Mouse (Mus musculus): ENCODE measurements around the gene Phf21b. TPM values are rescaled to one million over a fixed set of nuclear protein-coding genes. Genes with fewer than 3 reads are reported as not detected.
"Not testable (repeated sequence)": the region's sequence is repeated elsewhere in the genome, so short reads cannot be mapped to it uniquely, and the experiment has no call there.

Gene Phf21b
- polyA plus RNA-seq (2012; rRNA removed) = 4.4 and 8.8 TPM in 2 replicates

DNA sequence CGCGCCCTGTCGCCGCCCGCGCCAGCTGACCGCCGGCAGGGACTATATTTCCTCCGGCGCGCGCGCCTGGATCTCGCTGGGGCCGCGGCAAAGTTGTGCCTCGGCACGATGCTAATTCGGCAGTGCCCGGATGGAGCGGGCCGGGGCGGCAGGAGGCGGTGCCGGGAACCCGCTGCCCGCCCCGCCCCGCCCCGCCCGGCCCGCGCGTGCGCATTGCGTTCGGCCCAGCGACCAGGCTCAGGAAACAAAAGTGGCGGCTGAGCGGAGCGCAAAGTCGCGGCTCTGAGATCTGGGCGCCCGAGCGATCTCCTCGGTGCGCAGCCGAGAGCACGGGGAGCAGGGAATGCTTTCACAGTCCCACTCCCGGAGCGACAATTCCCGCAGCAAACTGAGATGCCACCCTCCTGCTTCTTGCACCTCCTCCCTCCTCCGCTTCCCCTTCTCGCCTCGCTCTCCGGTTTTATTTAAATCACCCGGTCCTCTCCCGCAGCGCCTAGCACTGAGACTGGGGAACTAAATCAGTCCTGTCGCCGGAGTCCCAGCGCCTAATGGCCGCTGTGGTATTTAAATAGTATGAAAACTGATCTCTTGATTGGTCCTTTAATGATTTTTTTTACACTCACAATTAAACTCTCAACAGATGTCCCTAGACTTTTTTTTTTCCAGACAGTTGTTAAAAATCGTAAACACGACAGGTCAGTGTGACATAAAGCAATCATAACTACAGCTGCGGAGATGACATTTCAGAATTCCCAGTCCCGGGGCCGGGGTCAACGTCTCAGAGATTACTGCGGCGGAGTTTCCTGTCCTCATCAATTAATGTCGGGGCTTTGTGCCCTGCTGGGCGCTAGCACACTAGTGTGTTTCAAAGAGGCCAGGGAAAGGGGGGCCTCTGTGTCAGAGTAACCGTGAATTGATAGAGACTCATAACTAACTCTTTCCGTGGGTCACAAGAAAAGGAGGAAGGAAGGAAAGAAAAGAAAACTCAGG is at the start of gene Phf21b:
TSS of gene Phf21b (minus strand) at position 44 of the 990 bp plus-strand sequence.
- under 1% methylated on average over 76 of the region's 76 CpGs for WGBS
- DNase-seq (ENCODE audit: low read depth, low spot score) = no peak

DNA sequence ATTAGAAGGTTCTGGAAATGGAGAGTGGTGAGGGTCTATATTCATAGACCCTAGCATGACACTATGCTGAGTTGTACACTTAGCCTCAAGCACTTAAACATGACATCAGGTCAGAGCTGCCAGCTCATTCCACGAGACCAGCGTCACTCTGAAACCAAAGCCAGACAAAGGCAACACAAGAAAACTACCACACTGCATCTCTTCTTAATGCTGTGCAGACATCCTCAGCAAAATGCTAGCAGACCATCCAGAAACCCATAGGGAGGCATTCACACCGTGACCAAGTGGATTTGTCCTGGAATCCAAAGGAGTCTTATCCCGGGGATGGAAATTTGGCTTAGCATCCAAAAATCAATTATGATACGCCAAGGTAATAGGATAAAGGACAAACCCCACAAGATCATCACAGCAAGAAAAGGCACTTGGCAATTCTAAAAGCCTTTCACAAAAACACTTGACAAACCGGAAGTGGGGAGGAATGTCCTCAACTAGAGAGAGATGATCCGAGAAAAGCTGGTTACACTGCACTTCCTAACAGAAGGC is 48.1 kb upstream of the Phf21b start:
- 72% methylated on average over 7 of the region's 7 CpGs for WGBS

DNA sequence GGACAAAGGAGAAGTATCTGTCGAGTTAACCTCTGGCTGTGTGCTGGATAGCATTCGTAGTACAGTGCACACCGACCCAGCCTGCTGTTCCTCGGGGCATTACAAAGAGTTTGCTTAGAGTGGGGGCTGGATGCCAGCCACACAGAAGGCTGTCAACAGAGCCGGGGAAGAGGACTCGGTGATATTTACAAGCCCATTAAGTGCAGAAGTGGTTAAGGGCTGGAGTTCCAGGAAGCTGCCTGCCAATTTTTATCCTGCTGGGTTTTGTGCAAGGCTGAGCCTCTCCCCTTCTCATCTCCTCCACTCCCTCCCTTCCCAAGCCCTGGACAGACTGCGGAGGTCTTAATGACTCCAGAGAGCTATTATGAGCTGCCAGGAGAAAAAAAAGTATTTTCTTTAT is 42.2 kb upstream of the Phf21b start:
- 6% methylated on average over 7 of the region's 7 CpGs for WGBS
- DNase-seq (ENCODE audit: low read depth, low spot score) = no peak

More for the DNA sequence above, 48.1 kb upstream of the Phf21b start:
- no peak for DNase-seq (ENCODE audit: low read depth, low spot score)

DNA sequence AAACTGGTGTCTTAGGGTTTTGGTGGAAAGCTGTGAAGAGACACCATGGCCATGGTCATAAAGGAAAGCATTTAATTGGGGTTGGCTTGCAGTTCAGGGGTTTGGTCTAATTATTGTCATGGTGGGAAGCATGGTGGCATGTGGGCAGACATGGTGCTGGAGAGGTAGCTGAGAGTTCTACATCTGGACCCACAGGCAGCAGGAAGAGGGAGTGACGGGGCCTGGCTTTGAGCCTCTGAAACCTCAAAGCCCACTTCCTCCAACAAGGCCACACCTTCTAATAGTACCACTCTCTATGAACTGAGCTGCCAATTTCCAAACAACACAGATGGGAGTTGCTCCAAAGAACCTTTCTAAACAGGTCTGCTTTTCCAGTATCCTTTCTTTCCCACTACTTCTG is 40.8 kb upstream of the Phf21b start:
- DNase-seq (ENCODE audit: low read depth, low spot score) = no peak
- WGBS = 77% methylated on average over 1 of the region's 1 CpGs

DNA sequence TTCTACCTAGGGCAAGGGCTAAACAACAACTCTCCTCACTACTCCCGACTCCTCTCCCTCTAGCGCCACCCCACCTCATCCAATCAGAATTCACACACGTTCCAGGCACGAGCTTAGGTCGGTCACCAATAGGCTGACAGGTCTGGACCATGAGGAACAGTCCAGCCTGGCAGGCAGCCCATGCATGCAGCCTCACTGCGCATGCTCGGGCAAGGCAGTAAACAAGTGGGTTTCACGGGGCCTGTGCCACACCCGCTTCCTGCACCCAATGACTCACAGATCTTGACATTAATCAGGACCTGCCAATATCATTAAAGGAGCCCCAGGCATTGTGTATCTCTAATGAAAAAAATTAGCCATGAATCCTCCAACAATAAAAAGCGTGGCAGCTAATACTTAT is 40.4 kb upstream of the Phf21b start:
- DNase-seq (ENCODE audit: low read depth, low spot score) = not testable (repeated sequence)
- 36% methylated on average over 10 of the region's 10 CpGs for WGBS

DNA sequence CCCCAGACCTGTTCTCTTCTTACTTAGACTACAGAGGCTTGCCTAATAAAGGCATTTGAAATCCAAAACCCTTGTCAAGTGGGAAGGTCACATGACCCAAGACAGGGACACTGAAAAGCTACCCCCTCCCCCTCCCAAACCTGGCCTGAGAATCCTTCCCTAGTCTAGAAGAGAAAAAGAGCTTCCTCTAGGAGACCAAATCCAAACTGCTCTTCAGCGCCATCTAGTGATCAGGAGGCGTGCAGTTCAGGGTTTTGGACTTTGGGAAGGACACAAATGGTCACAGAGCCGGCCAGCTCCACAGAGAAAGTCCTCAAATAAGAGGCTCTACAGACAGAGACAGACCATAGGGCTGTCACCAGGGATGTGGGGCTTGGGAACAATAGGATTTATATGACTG is 35.8 kb upstream of the Phf21b start:
- WGBS = under 1% methylated on average over 3 of the region's 3 CpGs

DNA sequence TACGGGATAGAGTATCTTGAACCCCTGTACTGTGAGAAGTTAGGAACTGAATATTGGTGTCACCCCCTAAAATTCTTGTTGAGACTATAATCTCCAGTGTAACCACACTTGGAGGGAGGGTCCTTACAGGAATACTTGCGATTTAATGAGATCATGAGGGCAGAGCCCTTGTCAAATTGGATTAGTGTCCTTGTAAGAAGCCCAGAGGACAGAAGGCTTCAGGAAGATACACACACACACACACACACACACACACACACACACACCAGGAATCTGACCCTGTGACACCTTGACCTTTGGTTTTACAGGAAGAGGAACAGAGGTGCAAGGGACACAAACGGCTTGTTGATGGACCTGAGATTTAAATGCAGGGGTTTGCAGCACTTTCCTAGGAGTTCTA is 35.4 kb upstream of the Phf21b start:
- WGBS = 48% methylated on average over 3 of the region's 3 CpGs
- DNase-seq (ENCODE audit: low read depth, low spot score) = no peak

More for the DNA sequence above, 35.8 kb upstream of the Phf21b start:
- DNase-seq (ENCODE audit: low read depth, low spot score) = peak; percentile 64

DNA sequence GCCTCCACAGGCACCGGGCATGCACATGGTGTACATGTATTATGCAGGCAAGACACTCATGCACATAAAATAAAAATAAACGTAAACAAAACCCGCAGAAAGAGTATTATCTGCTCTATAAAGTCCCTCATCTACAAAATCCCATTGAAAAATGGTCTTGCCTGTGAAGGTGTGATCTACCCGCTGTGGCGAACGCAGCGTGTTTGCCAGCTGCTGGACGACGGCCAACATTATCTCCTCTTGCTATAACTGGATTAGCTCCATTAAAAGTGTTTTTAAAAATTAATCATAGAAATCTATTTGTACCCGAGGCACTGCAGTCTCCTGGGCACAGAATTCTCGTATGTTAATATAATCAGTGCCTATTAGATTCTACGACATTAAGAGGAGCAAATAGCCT is 32.2 kb upstream of the Phf21b start:
- DNase-seq (ENCODE audit: low read depth, low spot score) = no peak
- 57% methylated on average over 12 of the region's 12 CpGs for WGBS

DNA sequence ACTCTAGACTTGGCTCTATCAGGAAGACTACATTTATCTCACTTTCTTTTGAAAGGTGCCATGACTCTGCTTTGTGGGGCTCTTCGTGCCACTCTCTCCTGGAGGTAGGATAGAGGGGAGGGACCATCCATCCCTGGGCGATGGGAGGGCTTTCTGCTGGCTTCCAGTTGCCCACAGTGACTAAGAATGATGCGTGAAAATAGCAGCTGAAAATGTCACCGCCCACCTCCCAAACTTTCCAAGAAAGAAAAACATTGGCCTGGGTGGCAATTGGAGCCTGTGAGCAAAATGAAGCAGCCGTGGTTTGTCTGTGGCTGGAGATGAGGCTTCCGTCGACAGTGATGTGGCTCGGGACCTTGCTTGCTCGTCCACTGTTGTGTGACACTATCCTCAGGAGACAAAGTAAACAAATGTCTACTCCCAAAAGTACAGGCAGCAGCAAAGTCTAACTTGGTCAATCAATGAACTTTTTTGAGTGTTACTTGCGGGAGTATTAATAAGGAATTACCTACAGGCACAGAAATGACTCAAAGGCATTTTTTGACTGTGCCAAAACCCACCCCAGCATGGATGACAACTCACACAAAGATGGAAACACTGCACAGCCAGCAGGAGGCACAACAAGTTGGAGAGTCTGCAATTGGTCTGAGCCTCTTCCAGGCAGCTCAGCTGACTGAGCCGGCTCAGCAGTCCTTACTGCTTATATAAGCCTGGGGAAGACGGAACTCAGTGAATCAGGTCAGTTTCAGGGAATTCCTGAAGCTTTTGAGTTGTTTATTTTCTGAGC is 21.4 kb upstream of the Phf21b start:
- DNase-seq (ENCODE audit: low read depth, low spot score) = no peak
- WGBS = 83% methylated on average over 12 of the region's 12 CpGs

DNA sequence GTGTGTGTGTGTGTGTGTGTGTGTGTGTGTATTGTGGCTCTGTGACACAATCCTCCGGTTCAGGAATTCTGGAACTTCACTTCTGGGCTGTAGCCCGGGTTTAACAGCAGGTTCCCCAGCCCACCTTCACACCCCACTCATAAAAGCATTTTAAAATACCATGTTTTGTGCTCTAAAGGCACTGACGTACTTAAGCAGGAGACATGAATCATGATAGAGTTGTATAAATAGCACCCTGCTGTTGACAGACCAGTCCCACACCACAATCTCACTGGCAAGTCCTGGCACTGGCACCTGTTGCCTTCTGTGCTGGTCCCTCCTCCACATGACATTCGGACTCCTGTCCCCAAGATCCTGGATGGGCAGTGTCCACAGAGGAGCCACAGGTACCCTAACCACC is 18.0 kb upstream of the Phf21b start:
- no peak for DNase-seq (ENCODE audit: low read depth, low spot score)
- WGBS = 39% methylated on average over 4 of the region's 4 CpGs

DNA sequence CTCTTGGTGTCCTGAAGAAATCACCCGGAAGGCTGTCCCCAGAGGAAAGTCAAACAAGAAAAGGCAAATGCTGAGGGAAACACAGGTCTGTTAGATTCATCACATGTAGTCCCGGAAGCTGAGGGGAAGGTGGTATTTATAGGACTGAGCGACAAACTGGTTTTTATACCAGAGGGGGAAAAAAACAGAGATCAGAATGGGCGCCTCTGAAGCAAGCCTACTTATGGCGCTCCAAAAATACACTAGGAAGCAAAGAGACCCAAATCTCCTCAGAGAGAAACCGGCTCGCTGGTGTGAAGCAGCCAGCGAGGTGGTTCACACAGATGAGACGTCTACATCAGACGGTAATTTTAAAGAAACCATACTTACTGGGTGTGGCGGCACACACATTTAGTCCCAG is 17.2 kb upstream of the Phf21b start:
- 79% methylated on average over 11 of the region's 11 CpGs for WGBS
- no peak for DNase-seq (ENCODE audit: low read depth, low spot score)

DNA sequence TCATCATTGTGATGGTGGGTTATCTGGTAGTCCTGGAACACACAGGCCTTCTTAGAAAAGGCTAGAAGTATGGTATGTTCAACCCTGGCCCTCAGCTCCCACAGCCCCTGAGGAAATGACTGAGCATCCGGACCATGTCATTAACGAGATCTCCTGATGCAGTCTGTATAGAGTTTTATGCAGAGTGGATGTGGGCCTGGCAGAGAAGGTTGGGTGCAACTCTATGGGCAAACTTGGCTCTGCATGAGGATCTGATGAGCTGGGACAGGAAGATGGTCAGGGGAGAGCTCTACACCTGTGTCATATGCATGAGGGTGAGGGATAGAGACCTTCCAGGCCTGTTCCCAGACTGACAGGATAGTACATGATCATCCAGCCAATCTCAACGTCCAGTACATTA is 16.0 kb upstream of the Phf21b start:
- WGBS = 84% methylated on average over 3 of the region's 3 CpGs

DNA sequence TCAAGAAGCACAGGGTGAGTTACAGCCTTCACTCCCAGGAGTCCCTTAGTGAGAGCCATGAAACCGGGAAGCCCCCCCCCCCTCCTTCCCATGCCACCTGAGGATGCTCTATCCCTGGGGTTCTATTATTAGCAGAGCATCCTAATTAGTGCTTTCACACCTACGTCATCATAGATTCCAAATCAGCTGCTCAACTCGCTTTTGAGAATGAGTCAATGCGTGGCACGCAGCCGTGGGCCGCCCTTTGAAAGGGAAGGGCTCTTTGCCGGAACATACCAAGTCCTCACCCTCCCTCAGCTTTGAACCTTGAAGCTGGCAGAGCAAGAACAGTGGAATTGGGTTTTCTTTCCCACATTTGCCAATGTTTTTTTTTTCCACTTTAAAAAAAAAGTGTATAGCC is 6.1 kb upstream of the Phf21b start:
- WGBS = 92% methylated on average over 8 of the region's 8 CpGs
- DNase-seq (ENCODE audit: low read depth, low spot score) = no peak

More for the DNA sequence above, 16.0 kb upstream of the Phf21b start:
- no peak for DNase-seq (ENCODE audit: low read depth, low spot score)

DNA sequence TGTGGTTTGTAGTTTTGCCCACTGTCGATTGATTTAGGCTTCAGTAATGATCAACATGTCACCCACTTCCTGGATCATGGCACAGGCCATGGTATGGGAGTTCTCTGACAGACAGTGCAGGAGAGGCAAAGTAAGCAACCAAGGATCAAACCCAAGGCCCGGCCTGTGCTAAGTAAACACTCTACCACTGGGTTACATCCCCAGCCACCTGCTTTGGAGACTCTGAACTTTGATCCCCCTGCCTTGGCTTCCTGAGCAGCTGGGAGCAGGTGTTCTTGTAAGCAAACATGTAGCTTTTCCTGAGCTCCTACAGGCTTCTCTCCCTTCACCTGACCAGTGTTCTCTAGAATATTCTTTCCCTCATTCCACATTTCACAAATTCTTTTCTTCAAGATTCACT is 1.8 kb upstream of the Phf21b start:
- no peak for DNase-seq (ENCODE audit: low read depth, low spot score)
- WGBS = 20% methylated on average over 2 of the region's 2 CpGs

DNA sequence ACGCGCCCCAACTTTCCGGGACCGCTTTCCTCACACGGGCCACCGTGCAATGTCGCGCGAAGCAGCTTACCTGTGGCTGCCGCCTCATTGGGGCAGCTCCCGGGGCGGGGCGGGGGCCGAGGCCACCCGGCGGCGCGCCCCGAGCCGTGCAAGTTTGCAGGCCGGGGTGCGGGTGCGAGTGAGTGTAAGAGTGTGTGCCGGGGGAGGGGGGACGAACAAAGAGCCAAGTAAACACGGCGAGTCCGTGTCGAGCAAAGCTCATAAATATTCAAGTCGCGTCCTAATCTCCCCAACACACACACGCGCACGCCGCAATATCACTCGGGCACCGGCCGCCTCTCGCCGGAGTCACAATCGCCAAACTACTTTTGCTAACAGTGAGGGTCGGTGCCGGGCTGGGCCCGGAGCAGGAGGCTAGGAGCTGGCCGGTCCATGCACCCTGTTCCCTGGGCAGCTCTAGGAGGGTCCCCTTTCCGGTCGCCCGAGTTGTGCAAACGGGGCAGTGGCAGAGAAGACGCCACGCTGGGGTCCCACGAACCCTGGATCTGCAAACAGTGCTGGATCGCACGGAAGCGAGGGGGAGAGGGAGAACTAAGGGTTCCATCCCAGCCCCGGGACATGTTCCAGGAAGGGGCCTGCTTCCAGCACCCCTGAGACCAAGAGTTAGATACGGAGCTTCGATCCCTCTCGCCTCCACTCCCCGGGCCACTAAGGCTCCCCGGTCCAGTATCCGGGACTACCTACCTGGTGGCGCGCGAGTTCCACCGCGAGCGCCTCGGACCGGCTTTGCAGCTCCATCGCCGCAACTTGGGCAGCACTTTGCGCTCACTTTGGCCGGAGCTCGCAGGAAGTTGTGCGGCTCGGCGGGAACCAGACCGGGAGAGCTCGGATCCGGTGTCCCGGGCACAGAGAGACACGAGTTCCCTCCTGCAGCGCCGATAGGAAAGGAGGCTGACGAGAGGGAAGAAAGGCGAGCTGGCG is 638 bp downstream of the Phf21b start:
- WGBS = under 1% methylated on average over 87 of the region's 88 CpGs
- no peak for DNase-seq (ENCODE audit: low read depth, low spot score)

DNA sequence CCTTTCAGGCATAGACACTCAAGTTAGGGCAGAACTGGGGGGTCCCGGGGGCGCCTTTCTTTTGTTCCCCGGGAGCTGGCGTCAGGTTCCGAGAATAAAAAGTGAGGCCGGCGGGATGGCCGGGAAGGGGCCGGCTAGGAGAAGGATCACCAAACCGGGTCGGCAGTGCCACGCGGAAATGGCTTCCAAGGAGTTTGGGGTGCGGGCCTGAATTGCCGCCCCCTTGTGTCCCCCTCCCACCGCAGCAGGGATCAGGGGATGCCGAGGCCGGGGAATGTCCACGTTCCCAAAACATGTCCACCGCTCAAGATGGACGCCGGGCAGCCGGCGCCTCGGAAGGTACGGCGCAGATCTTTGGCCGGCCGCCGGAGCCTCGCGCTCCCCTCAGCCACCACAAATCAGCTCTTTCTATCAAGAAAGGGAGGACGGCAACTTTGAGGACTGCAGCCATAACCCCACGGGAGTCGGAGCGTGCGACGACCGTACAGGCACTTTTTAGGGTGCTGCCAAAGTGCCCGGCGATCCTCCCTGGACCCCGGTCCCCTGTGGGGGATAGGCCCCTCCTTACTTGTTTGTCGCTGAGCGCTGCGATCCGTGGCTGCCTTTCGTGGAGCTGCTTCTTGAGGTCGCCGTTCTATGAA is 1.6 kb downstream of the Phf21b start:
- WGBS = under 1% methylated on average over 49 of the region's 49 CpGs
- no peak for DNase-seq (ENCODE audit: low read depth, low spot score)

DNA sequence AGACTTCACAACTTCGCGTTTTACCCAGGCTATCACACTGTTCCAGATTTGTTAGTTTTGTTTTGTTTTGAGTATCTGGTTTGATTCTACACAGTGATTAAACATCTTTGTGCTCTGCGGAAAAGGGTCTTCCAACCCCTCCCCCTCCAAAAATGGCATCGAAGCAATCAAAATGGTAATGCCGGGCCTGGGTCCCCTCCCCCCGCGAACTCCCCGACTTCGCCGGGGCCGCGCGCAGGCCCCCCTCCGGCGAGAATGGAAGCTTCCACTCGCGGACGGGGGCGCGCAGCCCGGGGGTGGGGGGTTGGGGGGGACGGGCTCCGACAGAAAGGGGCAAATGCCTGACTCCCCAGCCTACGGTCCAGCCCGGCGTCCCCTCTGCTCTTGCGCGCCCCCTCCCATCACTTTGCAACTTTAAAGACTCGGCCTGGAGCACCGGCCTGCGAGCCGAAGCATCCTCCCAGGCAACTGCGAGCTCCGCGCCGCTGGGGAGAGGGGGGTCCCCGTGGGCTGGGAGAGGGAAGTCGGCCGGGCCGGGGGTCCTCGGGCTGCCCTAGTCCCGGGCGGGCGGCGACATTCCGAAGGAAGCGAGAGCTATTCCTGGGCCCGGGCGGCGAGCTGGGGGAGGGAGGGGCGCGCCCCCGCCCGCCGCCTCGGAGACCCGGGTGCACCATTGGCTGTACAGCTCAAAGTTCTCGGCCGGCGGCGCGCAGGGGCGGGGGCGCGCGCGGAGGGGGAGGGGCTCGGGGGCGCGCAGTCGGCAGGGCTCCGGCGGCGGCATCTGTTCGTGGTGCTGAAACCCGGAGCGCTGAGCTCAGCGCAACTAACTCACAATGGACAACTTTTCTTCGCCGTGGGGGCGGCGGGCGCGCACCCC is 2.4 kb downstream of the Phf21b start:
- DNase-seq (ENCODE audit: low read depth, low spot score) = no peak
- 1% methylated on average over 84 of the region's 84 CpGs for WGBS

Measured in large intestine, adult 2 months (tissue).